Mouse (Mus musculus) adipocyte (in vitro differentiated cells): ENCODE results near the gene Opa3.

ENCODE experiments used
- DNase-seq: peaks from one replicate; pipeline ENCODE4 v3.0.0-alpha.2; 2016; ENCODE audit warnings: low spot score

Gene Opa3

DNA sequence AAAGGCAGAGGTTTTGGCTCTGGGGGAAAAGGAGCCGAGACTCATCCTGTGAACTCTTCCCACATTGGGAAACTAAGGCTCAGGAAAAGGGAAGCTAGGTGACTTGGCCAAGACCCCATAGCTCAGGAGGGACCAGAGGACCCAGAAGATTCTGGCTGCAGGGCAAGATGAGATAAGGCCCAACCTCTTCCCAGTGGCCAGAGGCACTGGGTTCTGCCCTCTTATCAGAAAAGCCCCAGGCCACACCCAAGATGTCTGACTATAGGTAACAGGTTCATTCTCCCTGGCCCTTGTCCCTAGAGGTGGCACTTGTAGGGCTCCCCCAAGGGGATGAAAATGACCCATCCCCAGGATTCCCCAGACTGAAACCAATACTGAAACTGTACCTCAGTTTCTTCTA, 18.7 kb downstream of the Opa3 start:
- no peak for DNase-seq

DNA sequence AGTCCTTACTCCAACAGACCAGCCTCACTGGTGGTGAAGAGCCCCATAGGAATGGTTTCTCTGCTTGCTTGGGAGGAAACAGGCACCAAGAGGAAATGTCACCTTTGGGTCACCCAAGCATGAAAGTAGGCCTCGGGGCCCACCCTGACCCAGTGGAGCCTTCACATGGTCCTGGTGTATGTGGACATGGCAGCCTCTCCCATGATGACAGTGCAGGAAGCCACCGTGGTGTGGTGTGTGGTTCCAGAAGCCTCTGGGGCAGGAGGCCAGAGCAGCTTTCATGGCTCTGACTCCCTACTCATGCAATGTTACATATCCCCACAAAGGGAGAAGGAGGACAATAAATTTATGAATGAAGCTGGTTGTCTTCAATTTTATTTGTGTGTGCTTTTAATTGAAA, 19.4 kb downstream of the Opa3 start:
- no peak for DNase-seq

DNA sequence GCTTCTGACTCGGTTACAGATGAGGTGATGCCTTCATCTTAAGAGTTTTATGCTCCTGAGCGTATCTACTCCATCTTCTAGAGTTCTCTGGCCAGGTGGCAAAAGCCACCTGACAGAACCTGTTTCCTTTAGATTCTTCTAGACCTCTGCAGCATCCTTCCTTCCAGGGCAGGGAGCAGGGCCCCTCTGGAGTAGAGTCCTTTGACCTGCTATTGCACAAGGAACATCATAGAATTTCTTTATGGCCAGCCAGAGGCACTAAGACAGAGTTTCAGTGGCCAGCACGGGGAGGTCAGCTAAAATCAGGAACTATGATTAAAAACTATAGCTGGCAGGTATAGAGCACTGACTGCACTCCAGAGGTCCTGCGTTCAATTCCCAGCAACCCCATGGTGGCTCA, 23.9 kb downstream of the Opa3 start:
- no peak for DNase-seq

DNA sequence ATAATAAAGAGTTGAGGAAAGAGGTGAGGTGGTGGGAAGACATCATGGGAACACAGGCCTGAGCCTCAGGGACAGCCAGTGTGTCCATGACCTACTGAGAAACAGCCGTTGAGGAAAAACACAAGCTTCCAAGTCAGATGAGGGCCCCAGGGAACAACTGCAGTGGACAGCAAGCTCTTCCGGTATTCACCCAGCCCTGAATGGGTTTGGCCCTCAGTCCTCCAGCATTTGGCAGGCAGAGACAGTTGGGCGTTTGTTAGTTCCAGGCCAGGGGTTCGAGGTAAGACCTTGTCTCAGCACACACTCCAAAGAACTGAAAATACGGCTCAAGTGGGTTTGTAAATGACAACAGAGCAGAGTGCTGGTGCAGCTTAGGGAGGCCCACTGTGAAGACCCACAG, 25.3 kb downstream of the Opa3 start:
- DNase-seq, result peak; percentile 77

DNA sequence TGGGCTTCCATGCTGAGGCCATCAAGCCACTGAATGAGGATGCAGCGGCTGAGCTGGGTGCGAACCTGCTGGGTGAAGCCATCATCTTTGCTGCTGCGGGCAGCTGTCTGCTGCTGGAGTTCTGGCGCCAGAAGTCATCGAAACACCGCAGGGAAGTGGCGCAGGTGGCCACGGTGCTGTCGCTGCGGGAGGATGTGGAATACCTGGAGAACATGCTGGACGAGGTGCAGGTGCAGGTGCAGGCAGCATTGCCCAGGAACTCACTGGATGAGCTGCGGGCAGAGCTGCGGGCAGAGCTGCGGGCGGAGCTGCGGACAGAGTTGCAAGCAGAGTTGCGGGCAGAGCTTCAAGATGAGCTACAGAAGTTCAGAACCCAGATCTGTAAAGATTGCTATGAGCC, 27.3 kb downstream of the Opa3 start:
- no peak for DNase-seq

DNA sequence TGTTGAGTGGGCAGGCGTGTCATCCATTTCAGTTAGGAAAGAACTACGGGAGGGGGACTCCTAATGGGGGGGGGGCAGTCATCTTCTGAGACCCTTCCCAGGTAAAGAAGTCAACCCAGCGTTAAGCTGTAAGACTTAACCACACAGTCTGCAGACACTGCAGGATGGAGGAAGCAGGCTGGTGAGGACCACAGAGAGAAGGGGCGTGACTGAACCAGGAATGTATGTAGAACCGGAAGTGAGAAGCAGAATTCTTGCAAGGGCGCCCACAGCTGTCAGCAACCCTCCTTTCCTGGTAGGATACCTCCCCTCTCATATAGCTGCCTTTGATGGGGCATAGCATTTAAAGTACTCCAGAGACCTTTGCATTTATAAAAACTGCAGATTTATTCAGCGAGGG, 28.4 kb downstream of the Opa3 start:
- DNase-seq, result no peak

DNA sequence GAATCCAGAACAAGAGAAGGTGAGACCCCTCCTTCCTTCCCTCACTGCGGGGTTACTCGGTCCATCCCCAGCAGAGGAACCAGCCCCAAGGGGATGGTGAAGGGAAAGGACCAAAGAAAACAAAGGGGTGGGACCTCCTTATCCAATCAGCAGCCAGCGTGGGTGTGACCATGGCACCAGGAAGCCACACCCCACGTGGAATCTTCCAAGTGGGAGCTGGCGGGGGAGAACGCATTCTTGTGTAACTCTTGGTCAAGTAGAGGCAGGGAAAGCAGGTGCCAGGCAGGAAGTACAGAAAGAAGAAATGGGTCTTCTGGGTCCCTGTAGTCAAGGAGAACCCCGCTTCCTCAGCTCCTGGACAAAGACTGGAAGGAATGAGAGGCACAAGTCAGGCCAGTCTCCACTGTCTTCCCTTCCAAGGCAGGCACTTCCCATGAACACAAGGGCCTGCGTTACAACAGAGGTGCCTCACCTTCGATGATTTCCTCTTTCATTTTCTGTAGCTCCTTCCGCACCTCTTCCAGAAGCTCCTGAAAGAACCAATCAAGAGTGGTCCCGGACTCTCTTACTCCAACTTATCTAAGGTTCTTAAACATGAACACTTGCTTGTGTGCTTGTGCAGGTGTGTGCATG, 29.4 kb downstream of the Opa3 start:
- DNase-seq, result peak; percentile 53

DNA sequence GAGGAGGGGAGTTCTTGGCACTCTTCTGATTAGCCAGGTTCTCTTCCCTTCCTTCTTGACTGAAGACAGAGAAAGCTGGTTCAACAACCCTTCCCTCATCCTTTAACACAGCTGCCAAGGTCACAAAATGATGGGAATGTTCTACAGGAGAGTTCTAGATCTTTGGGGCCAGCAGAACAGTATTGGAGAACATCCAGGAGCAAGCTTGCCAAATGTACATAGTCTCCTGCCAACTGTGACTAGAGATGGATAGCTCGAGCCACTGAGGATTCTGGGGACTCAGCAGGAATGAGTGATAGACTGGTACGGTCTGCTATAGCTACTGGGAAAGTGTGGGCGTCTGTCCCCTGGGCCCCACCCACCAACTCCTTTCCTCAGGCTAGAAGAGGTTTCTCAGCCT, 30.2 kb downstream of the Opa3 start:
- peak; percentile 86 for DNase-seq

DNA sequence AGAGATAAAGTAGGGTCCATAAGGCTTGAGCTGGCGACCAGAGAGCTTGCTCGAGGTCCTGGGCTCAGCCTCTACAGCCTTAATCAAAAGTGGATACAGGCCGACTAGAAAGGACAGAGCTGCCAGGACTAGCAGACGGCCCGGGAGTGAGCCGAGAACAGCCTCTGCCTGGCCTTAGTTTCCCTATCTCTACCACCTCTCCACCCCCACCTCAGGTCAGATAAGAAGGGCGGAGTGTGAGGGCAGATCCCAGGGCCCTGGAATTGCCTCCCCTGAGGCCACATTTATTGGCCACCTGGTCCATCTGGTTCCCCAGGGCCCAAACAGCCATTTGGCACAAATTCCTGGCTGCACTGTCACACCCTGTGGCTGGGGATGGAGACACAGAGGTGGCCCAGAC, 37.0 kb downstream of the Opa3 start:
- DNase-seq, result no peak

DNA sequence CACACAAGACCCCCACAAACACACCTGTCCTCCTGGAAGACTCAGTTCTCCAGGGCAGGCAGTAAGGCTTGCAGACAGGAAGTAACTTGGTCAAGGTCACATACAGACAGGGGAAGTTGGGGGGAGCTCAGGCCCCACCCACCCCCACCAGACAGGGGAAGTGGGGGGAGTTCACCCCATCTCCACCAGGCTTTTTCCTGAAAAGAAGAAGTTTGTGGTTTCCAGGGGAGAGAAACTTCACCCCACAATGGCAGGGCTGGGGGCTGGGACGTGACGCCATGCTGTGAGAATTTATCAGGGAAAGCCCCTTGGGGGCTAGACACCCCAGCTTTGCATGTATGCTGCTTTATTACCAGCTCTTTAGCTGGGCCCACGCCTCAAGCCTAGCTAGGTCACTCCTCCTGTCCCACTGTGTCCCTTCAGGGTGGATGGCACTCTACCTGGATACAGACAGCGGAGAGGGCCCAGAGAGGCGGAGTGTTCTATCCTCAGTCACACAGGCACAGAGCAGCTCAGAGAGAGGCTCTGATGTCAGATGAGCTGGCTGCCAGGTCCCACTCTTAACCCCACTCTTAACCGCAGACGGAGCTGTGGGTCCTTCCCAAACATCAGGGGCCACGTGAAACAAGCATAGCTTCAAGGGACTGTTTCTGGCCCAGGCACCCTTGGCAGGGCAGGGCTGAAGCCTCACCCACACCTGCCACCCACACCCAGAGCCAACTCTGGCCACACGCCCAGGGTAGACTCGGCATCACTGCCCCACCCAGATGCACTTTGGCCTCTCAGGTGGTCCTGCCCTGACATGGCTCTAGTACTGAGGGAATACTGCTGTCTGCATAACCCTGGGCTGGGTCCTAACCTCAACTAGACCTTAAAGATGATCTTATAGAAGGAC, 38.0 kb downstream of the Opa3 start:
- DNase-seq, result no peak

DNA sequence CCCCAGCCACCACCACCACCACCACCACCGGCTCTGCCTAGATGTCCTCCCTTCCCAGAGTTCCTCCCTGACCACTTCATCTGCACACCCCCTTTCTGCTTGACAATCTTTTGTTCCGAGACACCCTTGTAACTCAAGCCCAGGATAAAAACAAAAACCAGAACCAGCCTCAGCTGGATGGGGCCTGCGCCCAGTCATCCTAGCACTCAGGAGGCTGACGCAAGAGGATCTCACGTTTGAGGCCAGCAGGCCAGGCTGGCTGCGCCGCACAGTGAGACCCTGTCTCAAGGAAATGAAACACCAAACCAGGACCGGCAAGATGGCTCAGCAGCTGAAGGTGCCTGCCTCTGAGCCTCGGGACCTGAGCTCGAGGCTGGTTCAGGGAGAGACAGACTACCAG, 38.9 kb downstream of the Opa3 start:
- DNase-seq, result no peak

DNA sequence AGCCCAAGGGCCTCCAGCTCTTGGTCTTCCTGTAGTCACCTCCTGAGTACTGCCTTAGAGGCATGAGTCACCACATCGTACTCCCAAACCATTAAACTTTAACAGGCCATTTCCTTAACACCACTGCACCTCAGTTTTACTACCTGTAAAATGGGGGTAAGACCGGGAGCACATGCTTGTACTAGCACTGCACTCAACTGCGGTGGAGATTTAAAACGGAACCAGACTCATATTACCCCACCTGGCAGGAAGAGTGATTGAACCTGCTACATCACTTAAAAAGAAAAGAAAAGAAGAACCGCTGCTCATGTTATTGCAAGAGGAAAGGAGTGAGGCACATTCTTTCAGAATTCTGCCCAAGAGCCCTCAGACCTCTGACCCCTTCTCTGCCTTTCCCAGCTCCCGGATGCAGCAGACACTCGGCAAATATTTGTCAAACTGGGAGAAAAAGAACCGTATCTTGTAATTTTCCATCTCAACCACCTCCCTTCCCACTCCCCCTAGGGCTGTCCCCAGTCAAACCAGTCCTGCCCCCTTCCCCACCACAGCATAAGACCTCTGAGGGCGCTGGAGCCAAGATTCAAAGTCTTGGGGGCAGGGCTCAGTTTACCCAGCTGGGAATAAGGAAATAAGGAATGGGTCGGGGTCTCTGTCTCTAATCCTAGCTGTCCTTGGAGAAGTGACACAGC, 41.0 kb downstream of the Opa3 start:
- peak; percentile 46 for DNase-seq

DNA sequence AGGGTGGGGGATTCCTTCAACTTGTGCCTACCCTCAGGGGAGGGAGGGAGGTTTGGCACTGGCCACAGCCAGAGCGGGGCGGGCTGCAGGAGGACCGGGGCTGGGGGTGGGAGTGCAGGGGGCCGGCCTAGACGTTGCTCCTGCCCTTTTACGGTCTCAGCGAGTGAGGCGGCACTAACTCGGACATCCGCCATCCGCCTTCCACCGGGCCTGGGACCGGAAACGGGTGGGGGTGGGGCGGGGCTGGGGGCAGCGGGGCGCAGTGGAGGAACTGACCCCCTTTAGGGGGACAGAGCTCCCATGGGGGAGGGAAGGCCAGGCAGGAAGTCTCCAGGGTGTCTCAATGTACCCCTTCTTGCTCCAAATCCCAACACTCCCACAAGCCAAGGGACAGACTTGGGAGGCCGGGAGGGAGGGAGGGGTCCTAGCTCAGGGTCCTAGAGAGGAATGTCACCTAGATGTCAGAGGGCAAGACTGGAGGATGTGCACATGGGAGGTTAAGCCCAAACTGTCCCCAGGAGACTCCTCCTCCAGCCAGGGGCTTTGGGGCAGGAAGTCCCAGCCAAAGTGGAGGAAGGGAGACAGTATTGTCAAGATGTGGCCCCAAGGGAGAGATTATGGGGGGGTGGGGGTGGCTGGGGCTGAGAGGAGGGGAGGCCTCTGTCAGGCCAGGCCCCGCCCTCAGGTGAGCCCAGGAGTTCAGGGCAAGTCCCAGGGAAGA, 41.7 kb downstream of the Opa3 start:
- peak; percentile 62 for DNase-seq

DNA sequence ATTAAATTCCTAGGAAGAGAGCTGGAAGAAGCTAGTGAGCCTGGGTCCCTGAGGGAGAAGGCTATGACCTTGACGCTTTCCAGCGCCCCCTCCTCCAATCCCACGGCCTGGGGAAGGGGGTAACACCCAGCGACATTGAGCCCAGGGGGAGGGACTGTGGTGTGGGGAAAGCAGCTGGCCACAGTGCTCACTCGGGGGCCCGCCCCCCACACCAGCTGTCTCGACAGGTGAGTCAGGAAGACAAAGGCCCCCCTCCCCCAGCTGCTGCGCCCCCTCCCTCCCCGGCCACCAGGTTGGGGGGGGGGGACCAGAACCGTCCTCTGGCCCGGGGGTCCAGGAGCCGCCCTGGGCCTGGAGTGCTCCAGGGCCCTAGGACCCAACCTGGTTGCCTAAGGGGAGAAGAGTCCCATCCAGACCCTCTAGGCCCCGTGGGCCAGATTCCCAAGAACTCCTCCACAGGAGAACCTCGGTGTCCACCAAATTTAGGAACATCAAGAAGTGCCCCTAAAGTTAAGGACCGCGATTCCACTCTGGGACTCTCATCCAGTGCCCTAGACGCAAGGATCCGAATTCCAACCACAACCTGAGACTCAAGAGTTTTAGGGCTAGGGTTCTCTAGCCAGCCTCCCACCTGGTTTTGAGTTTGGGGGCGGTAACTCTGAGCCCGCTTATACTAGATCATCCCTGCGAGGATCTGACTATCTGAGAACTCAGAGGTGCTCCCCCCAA, 42.5 kb downstream of the Opa3 start:
- peak; percentile 21 for DNase-seq

DNA sequence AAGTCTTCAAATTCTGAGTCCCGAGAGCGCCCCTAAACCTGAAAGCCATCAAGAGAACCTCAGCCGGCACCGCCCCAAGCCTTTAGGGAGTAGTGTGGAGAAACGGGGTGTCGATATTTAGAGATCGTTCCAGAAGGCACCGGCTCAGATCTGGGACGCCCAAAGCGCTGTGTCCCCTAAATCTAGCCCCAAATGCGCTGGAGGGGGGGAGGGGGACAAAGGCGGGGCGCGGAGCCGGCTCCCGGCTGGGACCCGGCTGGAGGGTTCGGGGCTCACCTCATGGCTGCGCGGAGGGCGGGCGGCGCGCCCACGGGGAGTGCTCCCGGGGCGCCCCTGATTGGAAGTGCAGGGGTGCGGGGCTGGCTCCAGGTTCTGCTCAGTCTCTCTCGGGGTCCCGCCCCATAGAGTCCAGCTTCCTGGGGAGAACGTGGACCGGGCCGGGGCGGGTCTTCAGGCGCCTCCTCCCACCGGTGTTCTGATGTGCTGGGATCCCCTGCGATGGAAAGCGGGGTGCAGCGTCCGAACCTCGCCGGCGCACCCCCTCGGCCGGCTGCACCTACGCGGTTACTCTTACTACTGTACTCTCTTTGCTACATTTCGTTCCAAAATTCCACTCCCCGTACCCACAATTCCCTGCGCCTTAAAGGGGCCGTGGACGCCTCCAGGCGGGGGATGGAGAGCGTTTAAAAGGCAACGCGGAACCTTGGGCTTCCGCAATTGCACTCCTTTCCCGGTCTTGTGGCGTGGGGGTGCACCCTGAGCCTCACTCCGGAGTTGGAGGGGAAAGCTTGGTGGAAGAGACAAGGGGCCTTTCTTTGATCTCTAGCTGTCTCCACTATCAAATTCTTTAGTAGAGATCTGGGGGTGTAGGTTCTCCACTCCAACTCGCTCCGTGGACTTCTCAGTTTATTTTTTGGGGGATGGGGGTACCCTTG, 43.4 kb downstream of the Opa3 start, which contains the start of gene Vasp:
Gene Vasp, minus strand, starts transcription at position 580 of the 935 bp plus-strand sequence.
- peak; percentile 77 for DNase-seq

DNA sequence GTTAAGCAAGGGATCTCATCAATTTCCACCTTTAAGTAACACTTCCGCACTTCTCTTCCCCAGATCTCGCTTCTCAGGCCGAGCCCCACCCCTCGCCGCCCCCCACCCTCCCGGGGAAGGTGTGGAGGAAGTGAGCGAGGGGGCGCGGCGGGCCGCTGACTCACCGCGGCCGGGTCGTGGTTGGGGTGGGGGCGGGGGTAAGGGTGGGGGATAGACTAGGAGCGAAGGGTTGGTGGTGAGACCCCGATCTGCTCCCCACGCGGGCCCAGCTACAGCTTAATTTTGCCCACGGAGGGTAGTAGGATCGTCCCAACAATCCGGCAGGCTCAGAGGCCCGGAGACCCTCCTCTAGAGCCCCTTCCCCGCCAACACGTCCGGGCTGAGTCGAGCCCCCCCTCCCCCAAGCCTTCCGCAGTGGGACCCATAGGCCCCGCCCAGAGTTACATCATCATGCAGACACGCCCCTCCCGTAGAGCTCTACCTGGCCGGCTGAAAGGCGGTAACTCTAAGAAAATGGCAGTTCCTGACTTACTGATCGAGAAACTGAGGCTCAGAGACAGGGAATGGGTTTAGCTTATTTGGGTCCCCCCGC, 44.1 kb downstream of the Opa3 start:
- peak; percentile 26 for DNase-seq

DNA sequence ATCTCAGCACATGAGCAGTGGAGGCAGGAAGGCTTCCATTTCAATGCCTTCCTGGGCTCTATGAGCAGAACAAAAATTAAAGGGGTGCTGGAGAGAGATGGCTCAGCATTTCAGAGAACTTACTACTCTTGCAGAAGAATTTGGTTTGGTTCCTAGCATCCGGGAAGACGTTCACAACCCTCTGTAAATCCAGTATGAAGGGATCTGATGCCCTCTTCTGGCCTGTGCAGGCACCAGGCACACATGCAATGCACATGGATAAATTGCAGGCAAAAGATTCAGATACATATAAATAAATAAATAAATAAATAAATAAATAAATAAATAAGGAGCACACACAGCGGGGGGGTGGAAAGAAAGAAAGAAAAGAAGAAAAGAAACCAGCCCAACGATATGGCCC, 48.1 kb downstream of the Opa3 start:
- DNase-seq, result no peak

DNA sequence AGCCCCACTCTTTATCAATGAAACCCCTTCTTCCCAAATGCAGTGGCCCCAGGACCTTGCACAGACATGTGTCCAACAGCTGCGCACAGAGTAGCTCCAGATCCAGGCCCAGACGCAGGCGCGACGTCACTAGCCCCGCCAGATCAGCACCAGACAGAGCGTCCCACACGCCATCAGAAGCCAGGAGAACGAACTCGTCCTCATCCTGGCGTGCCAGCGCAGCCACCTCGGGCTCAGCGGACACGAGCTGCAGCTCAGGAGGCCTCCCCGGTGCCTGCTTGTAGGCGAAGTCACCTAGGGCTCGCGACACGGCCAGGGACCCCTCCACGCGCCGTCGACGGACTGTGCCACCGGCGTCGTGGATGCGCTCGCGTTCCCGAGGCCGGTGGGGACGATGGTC, 50.9 kb downstream of the Opa3 start:
- no peak for DNase-seq

DNA sequence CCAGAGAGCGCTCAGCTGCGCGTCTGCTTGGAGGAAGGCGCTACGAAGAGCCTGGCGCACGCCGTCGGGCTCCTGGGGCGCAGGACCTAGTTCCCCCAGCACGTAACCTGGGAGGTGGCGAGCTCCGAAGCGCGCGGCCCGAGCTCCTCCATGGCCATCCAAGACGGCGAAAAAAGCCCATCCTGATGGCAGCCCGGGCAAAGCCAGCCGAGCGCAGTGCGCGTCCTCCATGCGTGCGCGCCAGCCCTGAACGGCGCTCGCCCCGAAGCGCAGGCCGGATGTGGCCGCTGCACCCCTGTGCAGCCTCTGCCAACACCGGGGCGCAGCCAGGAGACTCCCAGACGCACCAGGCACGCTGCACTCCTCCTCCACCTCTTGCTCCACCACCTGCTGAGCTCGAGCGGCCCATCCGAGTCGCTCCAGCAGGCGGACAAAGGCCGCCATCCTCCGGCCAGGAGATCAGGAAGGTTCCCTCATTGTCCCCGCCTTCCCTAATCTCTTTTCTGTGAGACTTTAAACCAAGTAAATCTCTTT, 51.5 kb downstream of the Opa3 start, which contains the start of gene Ppm1n:
Gene Ppm1n, minus strand, starts transcription at position 484 of the 534 bp plus-strand sequence.
- no peak for DNase-seq
